Mouse (Mus musculus) macrophage (primary cell): ENCODE data around the gene Nos3. TPM values are rescaled to one million over a fixed set of nuclear protein-coding genes. Genes with fewer than 3 reads are reported as not detected.

Experiments
- H3K27ac ChIP-seq: fragments of 350-480 bp; formaldehyde crosslinking; 2 replicates; pipeline ENCODE4 v1.9.0; 2021
- H3K36me3 ChIP-seq: fragments of 350-480 bp; formaldehyde crosslinking; 2 replicates; pipeline ENCODE4 v1.9.0; 2021; ENCODE audit errors: inconsistent target
- H3K4me3 ChIP-seq: fragments of 350-480 bp; formaldehyde crosslinking; 2 replicates; pipeline ENCODE4 v1.9.0; 2021; ENCODE audit errors: inconsistent target
- H3K79me2 ChIP-seq: fragments of 350-480 bp; formaldehyde crosslinking; 2 replicates; pipeline ENCODE4 v1.9.0; 2021; ENCODE audit errors: inconsistent target
- WGBS: methylation state at CpG from one replicate; pipeline ENCODE4 v1.1.7; 2026; ENCODE audit warnings: inconsistent platforms; ENCODE audit not compliant: missing documents; 5-methylcytosine and 5-hydroxymethylcytosine counted together
- polyA plus RNA-seq: library from polyadenylated mRNA; stranded (reverse); fragments of 250-400 nt; gene quantifications from 3 replicates; pipeline ENCODE4 v1.2.4, GENCODE M21; 2018; ENCODE audit warnings: inconsistent platforms

Gene Nos3
- polyA plus RNA-seq, 1 experiment from 2014 or later: not detected

DNA sequence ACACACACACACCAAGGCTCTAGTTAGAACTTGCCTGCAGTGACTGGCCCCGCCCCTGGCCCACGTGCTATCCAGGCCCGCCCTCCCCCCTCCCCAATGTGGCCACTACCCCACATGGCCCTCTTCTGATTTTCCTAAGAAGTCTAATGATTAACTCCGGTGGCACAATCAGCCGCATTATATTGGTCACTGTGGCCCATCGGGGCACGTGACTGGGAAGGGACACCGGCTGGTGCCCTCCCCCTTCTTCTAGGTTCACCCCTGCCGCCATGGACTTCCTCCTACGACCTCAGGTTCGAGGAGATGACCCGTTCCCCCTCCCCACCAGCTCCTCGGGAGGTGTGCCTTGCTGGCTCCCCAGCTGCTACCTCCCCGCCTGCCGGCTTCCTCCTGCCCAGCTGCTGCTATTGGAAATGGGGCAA is 63.4 kb downstream of the Nos3 start:
- peaks cover 41% of the 10 kb centered on the region for H3K36me3 ChIP-seq
- no peak overlapping the region for H3K27ac ChIP-seq
- no peak overlapping the region for H3K4me3 ChIP-seq
- H3K79me2 ChIP-seq: peaks cover 32% of the 10 kb centered on the region
- 73% methylated on average over 10 of the region's 15 CpGs for WGBS

DNA sequence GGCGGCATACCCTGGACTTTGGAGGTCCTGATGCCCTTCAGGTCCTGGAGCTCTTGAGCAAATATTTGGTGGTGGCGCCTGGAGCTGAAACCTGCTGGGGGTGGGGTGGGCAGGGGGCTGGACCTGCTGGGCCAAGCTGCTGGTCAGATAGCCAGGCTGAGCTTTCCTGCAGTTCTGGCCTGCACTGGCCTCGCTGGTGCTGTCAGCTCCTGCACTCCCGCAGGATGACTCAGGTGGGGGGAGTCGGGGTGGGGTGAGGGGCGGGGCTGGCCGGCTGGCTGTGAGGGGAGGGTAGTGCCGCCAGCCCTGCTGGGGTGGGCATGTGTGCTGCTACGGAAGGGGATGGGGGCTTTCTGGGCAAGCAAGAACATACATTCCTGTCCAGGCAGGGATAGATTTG is 64.0 kb downstream of the Nos3 start:
- peaks cover 32% of the 10 kb centered on the region for H3K79me2 ChIP-seq
- 88% methylated on average over 9 of the region's 9 CpGs for WGBS
- peaks cover 47% of the 10 kb centered on the region for H3K36me3 ChIP-seq
- H3K4me3 ChIP-seq: no peak overlapping the region
- no peak overlapping the region for H3K27ac ChIP-seq

DNA sequence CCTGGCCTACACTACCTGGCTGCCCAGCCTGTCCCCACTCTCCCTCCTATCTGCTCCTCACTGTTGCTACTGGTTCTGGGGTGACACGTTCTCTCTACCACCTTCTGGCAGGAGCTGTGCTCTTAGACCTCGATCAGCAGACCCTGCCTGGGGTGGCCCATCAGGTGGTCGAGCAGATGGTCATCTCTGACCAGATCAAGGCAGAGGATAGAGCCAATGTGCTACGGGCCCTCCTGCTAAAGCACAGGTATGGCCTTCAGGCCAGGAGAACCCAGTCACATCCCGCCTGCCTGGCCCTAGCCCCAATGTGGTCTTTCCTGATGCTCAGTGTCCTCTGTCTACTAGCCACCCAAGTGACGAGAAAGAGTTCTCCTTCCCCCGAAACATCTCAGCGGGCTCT is 69.4 kb downstream of the Nos3 start:
- H3K27ac ChIP-seq: no peak overlapping the region
- H3K4me3 ChIP-seq: no peak overlapping the region
- peaks cover 96% of the 10 kb centered on the region for H3K36me3 ChIP-seq
- WGBS: 94% methylated on average over 7 of the region's 8 CpGs
- no peaks in the 10 kb centered on the region for H3K79me2 ChIP-seq

Other genes with a start within 250 kb of the Nos3 start
- 5.7 to 8.2 TPM (median 5.9 TPM) in 3 replicates for gene Nupl2, start 199.8 kb upstream of the Nos3 start, polyA plus RNA-seq
- gene Kcnh2, start 13.2 kb upstream of the Nos3 start, polyA plus RNA-seq: 0.16 TPM in 1 of 3 replicates, not detected in the others
- gene Atg9b, start 27.3 kb downstream of the Nos3 start, polyA plus RNA-seq: 0.67 to 4.7 TPM (median 1.4 TPM) in 3 replicates
- 9.0 to 25.4 TPM (median 23.2 TPM) in 3 replicates for gene Abcb8, start 28.9 kb downstream of the Nos3 start, polyA plus RNA-seq
- not detected in 3 replicates for gene Asic3, start 48.6 kb downstream of the Nos3 start, polyA plus RNA-seq
- 15.2 to 21.5 TPM (median 20.5 TPM) in 3 replicates for gene Cdk5, start 58.7 kb downstream of the Nos3 start, polyA plus RNA-seq
- 21.8 to 34.7 TPM (median 34.2 TPM) in 3 replicates for gene Slc4a2, start 59.0 kb downstream of the Nos3 start, polyA plus RNA-seq
- 30.5 to 41.6 TPM (median 31.5 TPM) in 3 replicates for gene Fastk, start 80.5 kb downstream of the Nos3 start, polyA plus RNA-seq
- 7.8 to 14.5 TPM (median 12.4 TPM) in 3 replicates for gene Tmub1, start 83.0 kb downstream of the Nos3 start, polyA plus RNA-seq
- 54.8 to 72.0 TPM (median 61.6 TPM) in 3 replicates for gene Agap3, start 87.4 kb downstream of the Nos3 start, polyA plus RNA-seq
- gene Gbx1, start 162.4 kb downstream of the Nos3 start, polyA plus RNA-seq: not detected in 3 replicates
- gene Asb10, start 176.2 kb downstream of the Nos3 start, polyA plus RNA-seq: 0.09 to 0.61 TPM (median 0.28 TPM) in 3 replicates
- not detected in 3 replicates for gene 4931409K22Rik, start 192.0 kb downstream of the Nos3 start, polyA plus RNA-seq
- gene Abcf2, start 212.7 kb downstream of the Nos3 start, polyA plus RNA-seq: 38.9 to 54.7 TPM (median 41.4 TPM) in 3 replicates
- gene Chpf2, start 221.9 kb downstream of the Nos3 start, polyA plus RNA-seq: 11.4 to 35.1 TPM (median 34.5 TPM) in 3 replicates